Mouse (Mus musculus) inflammation-experienced regulatory T-cells, adult 6 months (primary cell): ENCODE data around the gene Fut1. TPM values are rescaled to one million over a fixed set of nuclear protein-coding genes. Genes with fewer than 3 reads are reported as not detected.

Experiments used
- ATAC-seq: one replicate; pipeline ENCODE4 v1.8.0; 2017
- polyA plus RNA-seq, 3 experiments: library from polyadenylated mRNA; unstranded; fragments of 100-300 nt; shearing (Covaris generic); gene quantifications; one replicate each; pipeline ENCODE4 v1.2.1; 2017

The Fut1 gene
- polyA plus RNA-seq, result not detected

- no peak for ATAC-seq
Observed at GRCm38 (mm10) chr7:45617042-45617695, at the start of gene Fut1. Gene Fut1 (plus strand): TSS chr7:45617289.

GRCm38 (mm10) chr7:45567780-45568516, 49.1 kb upstream of the Fut1 start:
- peak; percentile 96 for ATAC-seq

GRCm38 (mm10) chr7:45568601-45569473, 48.3 kb upstream of the Fut1 start:
- ATAC-seq, result no peak

DNA sequence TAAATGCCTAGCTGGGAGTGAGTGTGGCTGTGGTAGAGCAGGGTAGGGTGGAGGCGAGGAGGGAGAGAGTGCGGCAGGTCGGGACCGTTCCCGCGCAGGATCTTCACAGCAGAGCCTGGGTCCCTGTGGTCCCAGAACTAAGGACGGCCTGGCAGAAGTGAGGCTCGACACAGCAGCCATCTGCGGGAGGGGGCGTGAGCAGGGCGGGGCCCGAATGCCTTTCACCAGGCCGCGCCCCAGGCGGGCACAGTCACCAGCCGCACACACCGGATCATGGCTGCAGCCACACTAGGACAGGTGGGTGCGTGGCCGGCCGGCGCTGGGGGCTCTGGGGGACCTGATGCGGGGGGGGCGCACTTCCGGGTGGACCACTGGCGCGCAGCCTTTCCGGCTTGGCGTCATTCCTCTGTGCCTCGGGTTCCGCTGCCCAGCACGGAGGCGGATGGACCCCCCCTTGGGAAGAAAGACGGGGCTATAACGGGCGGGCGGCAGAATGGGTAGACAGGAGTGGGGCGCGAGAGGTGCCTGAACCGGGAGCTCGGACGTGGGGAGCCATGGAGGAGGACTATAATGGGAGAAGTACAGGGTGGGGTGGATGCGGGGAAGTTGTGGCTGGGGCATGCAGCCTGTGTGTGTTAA, 46.9 kb upstream of the Fut1 start, which contains the start of gene Bcat2:
Gene Bcat2, plus strand, starts transcription at position 51 of the 639 bp plus-strand sequence.
- ATAC-seq, result peak; percentile 67

DNA sequence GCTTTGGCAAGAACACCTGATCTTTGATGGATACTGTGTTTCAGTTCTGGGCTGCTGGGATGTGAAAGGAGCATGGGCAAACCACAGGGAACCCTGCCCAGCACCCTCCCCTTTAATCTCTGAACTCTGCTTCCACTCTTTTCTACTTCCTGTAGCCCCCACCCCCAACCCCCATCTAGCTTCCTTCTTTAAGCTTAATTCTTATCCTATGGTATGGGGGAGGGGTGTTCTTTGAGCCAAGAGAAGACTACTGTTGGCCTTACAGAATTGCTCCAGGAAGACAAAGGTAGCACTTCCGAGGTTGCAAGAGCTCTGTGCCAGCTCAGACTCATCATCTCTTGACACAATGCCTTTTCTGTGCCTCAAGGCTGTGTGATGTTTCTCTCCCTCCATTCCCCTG, 45.1 kb upstream of the Fut1 start:
- no peak for ATAC-seq

DNA sequence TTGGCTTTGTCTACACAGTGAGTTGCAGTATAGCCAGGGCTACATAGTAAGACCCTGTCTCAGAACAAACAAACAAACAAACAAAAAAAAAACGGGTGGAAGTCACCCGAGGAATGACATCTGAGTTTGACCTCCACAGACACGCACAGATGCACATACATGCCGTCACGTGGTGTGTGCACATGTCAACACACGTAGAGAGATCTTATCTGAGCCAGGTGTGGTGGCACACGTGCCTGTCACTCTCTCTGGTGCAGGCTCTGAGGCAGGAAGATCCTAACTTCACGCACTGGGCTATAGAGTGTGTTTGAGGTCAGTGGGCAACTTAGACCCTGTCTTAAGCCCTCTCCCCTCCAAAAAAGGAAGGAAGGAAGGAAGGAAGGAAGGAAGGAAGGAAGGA, 43.1 kb upstream of the Fut1 start:
- ATAC-seq, result no peak

DNA sequence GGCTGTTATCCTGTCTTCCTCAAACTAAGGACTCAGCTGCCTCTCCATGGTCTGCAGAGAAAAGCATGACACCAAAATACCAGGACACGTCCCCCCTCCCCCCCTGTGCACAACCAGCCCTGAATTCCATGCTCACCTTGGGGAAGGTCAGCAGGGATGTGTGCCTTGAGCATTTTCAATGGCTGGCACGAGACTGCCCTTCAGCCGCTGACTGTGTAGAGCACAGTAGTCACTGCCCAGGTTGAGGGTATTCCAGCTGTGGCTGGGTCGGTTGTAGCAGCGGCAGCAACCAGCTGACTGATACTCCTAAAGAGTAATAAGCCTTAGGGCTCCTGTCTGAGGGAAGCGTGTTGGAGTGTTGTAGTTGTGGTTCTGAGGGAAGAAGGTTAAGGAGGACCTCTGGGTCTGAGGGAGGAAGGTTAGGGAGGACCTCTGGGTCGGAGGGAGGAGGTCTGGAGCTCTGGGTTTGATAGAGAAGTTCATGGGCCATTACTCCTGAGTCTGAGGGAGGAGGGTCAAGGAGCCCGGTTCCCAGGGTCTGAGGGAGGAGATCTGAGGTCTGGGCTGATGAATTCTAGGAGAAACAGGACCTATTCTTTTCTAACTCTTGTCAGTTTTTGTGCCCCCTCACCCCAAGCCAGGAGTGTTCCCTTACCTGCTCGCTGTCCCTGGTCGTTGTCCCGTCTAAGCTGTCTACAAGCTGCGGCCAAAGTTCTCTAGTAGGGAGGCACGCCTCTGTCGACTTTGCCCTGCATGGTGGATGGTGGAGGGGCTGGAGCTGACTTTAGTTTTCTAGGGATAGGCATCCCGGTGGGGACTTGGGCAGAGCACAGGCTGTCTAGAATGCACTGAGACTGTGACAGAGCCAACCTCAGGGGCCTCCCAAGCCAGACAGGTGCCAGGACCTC, 42.4 kb upstream of the Fut1 start:
- ATAC-seq, result no peak

GRCm38 (mm10) chr7:45585923-45586322, 31.2 kb upstream of the Fut1 start:
- ATAC-seq, result no peak

GRCm38 (mm10) chr7:45587631-45588592, 29.2 kb upstream of the Fut1 start:
- ATAC-seq, result no peak

DNA sequence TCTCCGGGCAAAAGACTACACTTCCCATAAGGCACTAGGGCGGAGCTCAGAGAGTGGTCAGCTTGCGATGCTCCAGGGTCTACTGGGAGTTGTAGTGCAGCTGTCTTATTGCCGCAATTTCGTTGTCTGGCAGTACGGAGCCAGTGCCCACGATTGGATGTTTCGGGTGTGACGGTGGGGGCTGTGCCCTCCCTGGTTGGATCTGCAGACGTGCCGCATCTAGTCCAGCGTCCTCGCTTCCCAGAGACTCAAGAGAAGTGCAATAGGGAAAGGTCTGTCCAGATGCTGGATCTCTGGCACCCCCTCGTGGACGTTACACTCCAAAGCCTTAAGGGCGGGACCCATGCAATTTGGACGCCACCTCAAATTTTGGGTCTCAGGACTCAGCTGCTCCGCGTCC, 27.9 kb upstream of the Fut1 start:
- peak; percentile 62 for ATAC-seq

DNA sequence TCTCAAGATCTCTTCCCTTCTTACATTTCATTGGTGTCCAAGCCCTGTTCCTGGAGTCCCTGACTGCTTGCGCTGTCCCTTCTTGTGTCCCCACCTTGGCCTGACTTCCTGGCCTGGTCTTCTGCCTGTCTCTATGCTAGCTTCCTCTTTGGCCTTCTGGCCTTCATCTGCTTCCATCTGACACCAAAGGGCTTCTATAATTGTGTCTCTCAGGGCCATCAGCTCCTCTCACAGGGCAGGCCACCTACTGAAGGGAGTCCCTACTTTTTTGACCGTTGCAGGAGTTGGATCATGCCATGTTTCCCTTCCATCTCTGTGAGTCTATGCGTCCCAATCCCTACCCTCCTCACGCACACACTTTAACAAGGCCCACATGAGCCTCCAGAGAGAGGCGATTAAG, 27.2 kb upstream of the Fut1 start:
- no peak for ATAC-seq

DNA sequence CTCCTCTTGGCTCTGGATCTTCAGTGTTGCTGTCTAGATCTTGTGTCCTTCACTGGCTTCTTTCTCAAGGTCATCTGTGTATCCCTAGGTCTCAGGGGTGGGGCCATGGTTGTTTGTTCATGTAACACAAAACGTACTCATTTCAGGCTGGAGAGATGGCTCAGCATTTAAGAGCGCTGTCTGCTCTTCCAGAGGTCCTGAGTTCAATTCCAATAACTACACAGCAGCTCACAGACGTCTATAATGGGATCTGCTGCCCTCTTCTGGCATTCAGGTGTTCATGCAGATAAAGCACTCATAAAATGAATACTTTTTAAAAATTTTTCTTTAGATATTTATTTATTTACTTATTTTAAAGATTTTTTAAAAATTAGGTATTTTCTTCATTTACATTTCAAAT, 26.2 kb upstream of the Fut1 start:
- no peak for ATAC-seq

GRCm38 (mm10) chr7:45591880-45592279, 25.2 kb upstream of the Fut1 start:
- peak; percentile 60 for ATAC-seq

- peak; percentile 51 for ATAC-seq
Observed at GRCm38 (mm10) chr7:45593118-45593815, 23.8 kb upstream of the Fut1 start.

GRCm38 (mm10) chr7:45595176-45595575, 21.9 kb upstream of the Fut1 start:
- ATAC-seq, result no peak

DNA sequence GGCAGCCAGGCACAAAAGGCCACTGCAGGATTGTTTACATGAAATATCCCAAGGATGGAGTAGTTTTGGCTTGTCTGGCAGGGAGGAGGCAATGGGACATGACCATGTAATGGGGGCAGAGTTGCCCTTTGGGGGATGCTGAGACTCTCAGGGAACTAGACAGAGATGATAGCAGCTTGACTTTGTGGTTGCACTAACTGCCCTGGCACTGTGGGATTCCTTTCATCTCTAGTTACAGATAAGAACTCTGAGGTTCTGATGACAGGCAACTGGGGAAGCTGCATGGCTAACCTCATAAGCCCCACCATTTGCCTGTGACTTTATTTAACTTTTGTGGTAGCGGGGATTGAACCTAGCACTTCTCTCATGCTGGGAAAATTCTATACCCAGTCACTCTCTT, 21.0 kb upstream of the Fut1 start:
- no peak for ATAC-seq

- no peak for ATAC-seq
Observed at GRCm38 (mm10) chr7:45597013-45597412, 20.1 kb upstream of the Fut1 start.

DNA sequence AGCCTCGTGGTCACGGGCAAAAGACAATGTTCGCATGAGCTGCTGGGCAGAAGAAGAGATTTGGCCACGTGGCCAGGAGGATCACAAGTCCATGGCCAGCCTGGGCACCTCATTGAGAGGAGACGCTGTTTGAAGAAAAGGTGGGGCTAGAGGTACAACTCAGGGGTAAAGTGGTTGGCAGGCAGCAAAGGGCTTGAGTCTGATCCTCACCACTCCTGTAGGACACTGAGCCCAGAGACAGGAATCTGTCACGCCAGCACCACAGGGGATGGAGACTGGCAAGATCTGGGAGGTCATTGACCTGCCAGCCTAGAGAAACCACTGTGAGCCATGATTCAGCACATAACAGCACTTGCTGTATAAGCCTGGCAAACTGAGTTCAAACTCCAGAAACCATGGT, 19.6 kb upstream of the Fut1 start:
- ATAC-seq, result no peak

GRCm38 (mm10) chr7:45598960-45599879, 17.9 kb upstream of the Fut1 start:
- no peak for ATAC-seq
